Mouse (Mus musculus) CH12.LX (cell line): ENCODE results near the gene Cped1. TPM values are rescaled to one million over a fixed set of nuclear protein-coding genes. Genes with fewer than 3 reads are reported as not detected.

Experiments used
- DNase-seq: peaks from one replicate; pipeline ENCODE4 v3.0.0-alpha.2; 2013; ENCODE audit errors: extremely low read depth
- H3K27ac ChIP-seq: 2 replicates; pipeline ENCODE4 v1.5.1; 2012; ENCODE audit warnings: low read depth, mild to moderate bottlenecking, control low read depth, moderate library complexity; ENCODE audit not compliant: insufficient read depth
- H3K27me3 ChIP-seq: replicated peaks from 2 replicates; pipeline ENCODE3; 2012; ENCODE audit warnings: inconsistent platforms
- H3K36me3 ChIP-seq, 2 experiments: replicated peaks in 1 of 2; 2 replicates each; pipeline versions ENCODE3 to v1.6.1; 2012; ENCODE audit warnings: inconsistent platforms in 1 of 2, low read length in 1 of 2, mild to moderate bottlenecking in 1 of 2, mixed read lengths in 1 of 2, moderate library complexity in 1 of 2; ENCODE audit not compliant: control insufficient read depth in 1 of 2, insufficient read depth in 1 of 2
- H3K4me1 ChIP-seq, 2 experiments: 2 replicates each; pipeline ENCODE4 v1.6.1; 2012; ENCODE audit warnings: inconsistent platforms in 1 of 2, moderate library complexity in 1 of 2; ENCODE audit not compliant: insufficient read depth in 2 of 2, control insufficient read depth in 1 of 2
- H3K4me2 ChIP-seq: 2 replicates; pipeline ENCODE4 v1.6.1; 2012; ENCODE audit warnings: low read depth, mild to moderate bottlenecking, control low read depth; ENCODE audit not compliant: poor library complexity, insufficient read depth, severe bottlenecking
- H3K4me3 ChIP-seq, 3 experiments: fragments of 150-350 bp in 1 of 3; sonication (generic) in 1 of 3; replicated peaks in 1 of 3; 2 replicates each; pipeline versions ENCODE3 to v1.5.1; 2011 to 2012; ENCODE audit warnings: low read depth in 2 of 3, low read length in 2 of 3, mild to moderate bottlenecking in 2 of 3, moderate library complexity in 2 of 3, control low read depth in 1 of 3, improper control_type of control experiment in 1 of 3, inconsistent platforms in 1 of 3, mixed read lengths in 1 of 3; ENCODE audit not compliant: poor library complexity in 1 of 3
- H3K79me2 ChIP-seq: replicated peaks from 2 replicates; pipeline ENCODE4 v1.6.1; 2012; ENCODE audit warnings: mild to moderate bottlenecking, moderate library complexity; ENCODE audit not compliant: control insufficient read depth, poor library complexity, insufficient read depth, severe bottlenecking; ENCODE audit errors: extremely low read depth
- H3K9ac ChIP-seq: 2 replicates; pipeline ENCODE4 v1.6.1; 2012; ENCODE audit warnings: low read depth, mild to moderate bottlenecking, control low read depth, moderate library complexity; ENCODE audit not compliant: insufficient read depth
- H3K9me3 ChIP-seq: replicated peaks from 2 replicates; pipeline ENCODE3; 2012; ENCODE audit warnings: low read length, inconsistent platforms, mixed read lengths
- BHLHE40 ChIP-seq: IDR thresholded peaks from 2 replicates; pipeline ENCODE4 v1.6.1; 2011; ENCODE audit warnings: mild to moderate bottlenecking, low read depth, low read length, improper control_type of control experiment
- CHD1 ChIP-seq: IDR thresholded peaks from 2 replicates; pipeline ENCODE4 v1.6.1; 2012; ENCODE audit warnings: low read depth, low read length, improper control_type of control experiment, inconsistent platforms
- CHD2 ChIP-seq: IDR thresholded peaks from 2 replicates; pipeline ENCODE4 v1.6.1; 2011; ENCODE audit warnings: low read length, improper control_type of control experiment
- CTCF ChIP-seq, 2 experiments: IDR thresholded peaks in 1 of 2; conservative IDR thresholded peaks in 1 of 2; 2 replicates each; pipeline ENCODE4 v1.5.1; 2011 to 2012; ENCODE audit warnings: low read depth in 2 of 2, low read length in 2 of 2, improper control_type of control experiment in 1 of 2, inconsistent platforms in 1 of 2, mild to moderate bottlenecking in 1 of 2, moderate library complexity in 1 of 2
- E2F4 ChIP-seq: IDR thresholded peaks from 2 replicates; pipeline ENCODE4 v1.6.1; 2011; ENCODE audit warnings: low read depth, low read length, improper control_type of control experiment; ENCODE audit not compliant: insufficient replicate concordance
- ELF1 ChIP-seq: IDR thresholded peaks from 2 replicates; pipeline ENCODE4 v1.6.1; 2014; ENCODE audit warnings: low read depth, mild to moderate bottlenecking, inconsistent platforms, low read length, improper control_type of control experiment
- EP300 ChIP-seq: IDR thresholded peaks from 2 replicates; pipeline ENCODE4 v1.6.1; 2011; ENCODE audit warnings: low read length, improper control_type of control experiment
- ETS1 ChIP-seq: conservative IDR thresholded peaks from 2 replicates; pipeline ENCODE4 v1.6.1; 2012; ENCODE audit warnings: low read depth, mild to moderate bottlenecking, inconsistent platforms, low read length, improper control_type of control experiment, moderate library complexity
- GABPA ChIP-seq: IDR thresholded peaks from 2 replicates; pipeline ENCODE4 v1.6.1; 2012; ENCODE audit warnings: low read depth, low read length, improper control_type of control experiment, inconsistent platforms; ENCODE audit not compliant: insufficient replicate concordance
- IRF4 ChIP-seq: IDR thresholded peaks from 2 replicates; pipeline ENCODE4 v1.6.1; 2014; ENCODE audit warnings: low read depth, mild to moderate bottlenecking, inconsistent platforms, low read length, improper control_type of control experiment
- JUN ChIP-seq: IDR thresholded peaks from 2 replicates; pipeline ENCODE4 v1.6.1; 2011; ENCODE audit warnings: low read depth, mild to moderate bottlenecking, low read length, improper control_type of control experiment, moderate library complexity; ENCODE audit not compliant: insufficient read depth
- JUND ChIP-seq: conservative IDR thresholded peaks from 2 replicates; pipeline ENCODE4 v1.6.1; 2011; ENCODE audit warnings: low read depth, low read length, improper control_type of control experiment
- KAT2A ChIP-seq: IDR thresholded peaks from 2 replicates; pipeline ENCODE4 v1.6.1; 2012; ENCODE audit warnings: low read length, improper control_type of control experiment, inconsistent platforms; ENCODE audit not compliant: insufficient replicate concordance
- MAX ChIP-seq: IDR thresholded peaks from 2 replicates; pipeline ENCODE4 v1.6.1; 2011; ENCODE audit warnings: low read length, improper control_type of control experiment
- MEF2A ChIP-seq: IDR thresholded peaks from 2 replicates; pipeline ENCODE4 v1.6.1; 2014; ENCODE audit warnings: low read depth, mild to moderate bottlenecking, inconsistent platforms, low read length, improper control_type of control experiment, borderline replicate concordance
- MXI1 ChIP-seq: IDR thresholded peaks from 2 replicates; pipeline ENCODE4 v1.6.1; 2011; ENCODE audit warnings: mild to moderate bottlenecking, low read depth, low read length, improper control_type of control experiment
- NELFE ChIP-seq: IDR thresholded peaks from 2 replicates; pipeline ENCODE4 v1.6.1; 2011; ENCODE audit warnings: low read depth, low read length, improper control_type of control experiment
- NRF1 ChIP-seq: IDR thresholded peaks from 2 replicates; pipeline ENCODE4 v1.6.1; 2014; ENCODE audit warnings: low read depth, mild to moderate bottlenecking, inconsistent platforms, low read length, improper control_type of control experiment, moderate library complexity
- PAX5 ChIP-seq: IDR thresholded peaks from 2 replicates; pipeline ENCODE4 v1.6.1; 2012; ENCODE audit warnings: low read length, inconsistent platforms, mixed read lengths
- POLR2A ChIP-seq: IDR thresholded peaks from 2 replicates; pipeline ENCODE4 v1.6.1; 2011; ENCODE audit warnings: low read depth, mild to moderate bottlenecking, improper control_type of control experiment, low read length
- POLR2AphosphoS2 ChIP-seq: IDR thresholded peaks from 2 replicates; pipeline ENCODE4 v1.6.1; 2011; ENCODE audit warnings: low read depth, low read length, improper control_type of control experiment
- RAD21 ChIP-seq: IDR thresholded peaks from 2 replicates; pipeline ENCODE4 v1.6.1; 2011; ENCODE audit warnings: low read depth, mild to moderate bottlenecking, low read length, improper control_type of control experiment, moderate library complexity
- RCOR1 ChIP-seq: conservative IDR thresholded peaks from 2 replicates; pipeline ENCODE4 v1.6.1; 2012; ENCODE audit warnings: low read depth, mild to moderate bottlenecking, inconsistent platforms, low read length, improper control_type of control experiment
- SIN3A ChIP-seq: IDR thresholded peaks from 2 replicates; pipeline ENCODE4 v1.6.1; 2012; ENCODE audit warnings: low read length, improper control_type of control experiment, inconsistent platforms
- SMC3 ChIP-seq: IDR thresholded peaks from 2 replicates; pipeline ENCODE4 v1.6.1; 2011; ENCODE audit warnings: low read depth, low read length, improper control_type of control experiment
- TBP ChIP-seq: conservative IDR thresholded peaks from 2 replicates; pipeline ENCODE4 v1.6.1; 2011; ENCODE audit warnings: low read depth, low read length, improper control_type of control experiment
- TCF12 ChIP-seq: IDR thresholded peaks from 2 replicates; pipeline ENCODE4 v1.6.1; 2014; ENCODE audit warnings: low read depth, mild to moderate bottlenecking, inconsistent platforms, low read length, improper control_type of control experiment
- USF1 ChIP-seq: IDR thresholded peaks from 2 replicates; pipeline ENCODE4 v1.6.1; 2014; ENCODE audit warnings: low read depth, mild to moderate bottlenecking, inconsistent platforms, low read length, improper control_type of control experiment
- USF2 ChIP-seq: conservative IDR thresholded peaks from 2 replicates; pipeline ENCODE4 v1.6.1; 2011; ENCODE audit warnings: low read depth, low read length, improper control_type of control experiment
- ZC3H11A ChIP-seq: IDR thresholded peaks from 2 replicates; pipeline ENCODE4 v1.6.1; 2012; ENCODE audit warnings: low read depth, mild to moderate bottlenecking, inconsistent platforms, low read length, improper control_type of control experiment
- ZKSCAN1 ChIP-seq: IDR thresholded peaks from 2 replicates; pipeline ENCODE4 v1.6.1; 2012; ENCODE audit warnings: low read depth, inconsistent platforms, low read length, improper control_type of control experiment, borderline replicate concordance
- ZNF384 ChIP-seq: IDR thresholded peaks from 2 replicates; pipeline ENCODE4 v1.6.1; 2012; ENCODE audit warnings: low read depth, low read length, improper control_type of control experiment, inconsistent platforms
- dilution Hi-C: fragments of 300-500 bp; cut with MboI; formaldehyde crosslinking; loops from 2 replicates; pipeline ENCODE4 v1.14.3; 2020; ENCODE audit warnings: low sequenced_read_pairs; ENCODE audit not compliant: extremely low pct_unique_long_range_greater_than_20kb, extremely low pct_ligation_motif_present
- in situ Hi-C: fragments of 300-500 bp; cut with MboI; formaldehyde crosslinking; loops from 3 replicates; pipeline ENCODE4 v1.14.3; 2019; ENCODE audit warnings: low sequenced_read_pairs, low pct_ligation_motif_present, low pct_unique_long_range_greater_than_20kb, mixed read lengths
- polyA plus RNA-seq: library from polyadenylated mRNA; unstranded; fragments of >175 nt; gene quantifications from 2 replicates; pipeline ENCODE4 v1.2.1, GENCODE M21; 2012; ENCODE audit warnings: low read depth; ENCODE audit not compliant: insufficient read length
- total RNA-seq, 2 experiments: library from RNA; depleted of rRNA; stranded (reverse); fragments of 300-350 nt in 1 of 2; fragments of >200 nt in 1 of 2; gene quantifications; 2 replicates each; pipeline ENCODE4 v1.2.3; 2012 to 2014

The Cped1 gene
- total and polyA plus RNA-seq, 3 experiments = 0.51 to 6.8 (median 1.1) TPM

GRCm38 (mm10) chr6:22222087-22222486 lies 236.4 kb downstream of the Cped1 start:
- no peaks in the 10 kb centered on the region for H3K27me3 ChIP-seq
- peaks cover 8 to 31% of the 10 kb centered on the region in 2 experiments for H3K4me1 ChIP-seq
- H3K4me2 ChIP-seq = peak overlapping the region; percentile 88; the same call in 1 of the 2 replicates
- DNase-seq = peak; percentile 51
- H3K27ac ChIP-seq = peak overlapping the region; percentile 97
- peaks cover 35% of the 10 kb centered on the region for H3K79me2 ChIP-seq
- TF ChIP-seq TBP = peak; percentile 84
- TF ChIP-seq PAX5 = no peak
- TF ChIP-seq ZC3H11A = no peak
- no peak for TF ChIP-seq SMC3
- no peak for TF ChIP-seq POLR2AphosphoS2
- TF ChIP-seq MEF2A = peak; percentile 93; the same call in 1 of the 2 replicates
- no peak for TF ChIP-seq CHD2
- no peak for TF ChIP-seq NRF1
- 0 out of 2 replicates have a peak, but pooled peaks have one; percentile 15 for TF ChIP-seq SIN3A
- TF ChIP-seq MXI1 = no peak
- TF ChIP-seq RCOR1 = no peak
- TF ChIP-seq E2F4 = no peak
- no peak for TF ChIP-seq JUND
- peak; percentile 18; the same call in 1 of the 2 replicates for TF ChIP-seq TCF12
- no peak for TF ChIP-seq USF2
- peak; percentile 56; the same call in 1 of the 2 replicates for TF ChIP-seq POLR2A
- peak; percentile 58 for TF ChIP-seq EP300
- peak; percentile 65; the same call in 1 of the 2 replicates for TF ChIP-seq ETS1
- peak; percentile 70 for TF ChIP-seq JUN
- no peak for TF ChIP-seq MAX
- no peak for TF ChIP-seq ZKSCAN1
- peak; percentile 88 for TF ChIP-seq IRF4
- H3K36me3 ChIP-seq = peaks cover 0 to 6% of the 10 kb centered on the region in 2 experiments
- dilution Hi-C loops = no loop called here
- in situ Hi-C loops = no loop called here
- peak overlapping the region; percentile 97 for H3K9ac ChIP-seq
- peak overlapping the region in 2 of 3 experiments; percentile 38 to 66 for H3K4me3 ChIP-seq
- no peaks in the 10 kb centered on the region for H3K9me3 ChIP-seq

GRCm38 (mm10) chr6:22222947-22223346 lies 237.2 kb downstream of the Cped1 start:
- dilution Hi-C loops = no loop called here
- peaks cover 0 to 6% of the 10 kb centered on the region in 2 experiments for H3K36me3 ChIP-seq
- H3K79me2 ChIP-seq = peaks cover 42% of the 10 kb centered on the region
- peak overlapping the region; percentile 88 for H3K4me2 ChIP-seq
- H3K9me3 ChIP-seq = no peaks in the 10 kb centered on the region
- H3K4me1 ChIP-seq = peaks cover 8 to 31% of the 10 kb centered on the region in 2 experiments
- peak overlapping the region; percentile 97 for H3K9ac ChIP-seq
- H3K4me3 ChIP-seq = peak overlapping the region; percentile 1 to 66 (median 38)
- in situ Hi-C loops = no loop called here
- H3K27ac ChIP-seq = peak overlapping the region; percentile 97
- DNase-seq = no peak
- H3K27me3 ChIP-seq = no peaks in the 10 kb centered on the region
- TF ChIP-seq POLR2A (no peak), RAD21 (no peak), BHLHE40 (peak; percentile 58; the same call in 1 of the 2 replicates), USF2 (no peak), ZNF384 (no peak), E2F4 (no peak), MAX (peak; percentile 26; the same call in 1 of the 2 replicates), KAT2A (no peak), TBP (no peak), CTCF (conservative IDR thresholded peaks at IDR 0.05 in 1 of 2, IDR thresholded peaks at IDR 0.05 in 1 of 2; ENCODE audit: low read depth in 2 of 2, low read length in 2 of 2) (no peak), CHD1 (peak; percentile 94; the same call in 1 of the 2 replicates), NRF1 (no peak), GABPA (no peak), CHD2 (no peak), ELF1 (no peak), SMC3 (no peak), EP300 (no peak), ETS1 (no peak), POLR2AphosphoS2 (no peak), MXI1 (peak; percentile 66), USF1 (no peak), NELFE (no peak), JUND (no peak), SIN3A (0 out of 2 replicates have a peak, but pooled peaks have one; percentile 55)
